41 mouse cellular contexts compared by ENCODE assay signal in the genomic region with DNA sequence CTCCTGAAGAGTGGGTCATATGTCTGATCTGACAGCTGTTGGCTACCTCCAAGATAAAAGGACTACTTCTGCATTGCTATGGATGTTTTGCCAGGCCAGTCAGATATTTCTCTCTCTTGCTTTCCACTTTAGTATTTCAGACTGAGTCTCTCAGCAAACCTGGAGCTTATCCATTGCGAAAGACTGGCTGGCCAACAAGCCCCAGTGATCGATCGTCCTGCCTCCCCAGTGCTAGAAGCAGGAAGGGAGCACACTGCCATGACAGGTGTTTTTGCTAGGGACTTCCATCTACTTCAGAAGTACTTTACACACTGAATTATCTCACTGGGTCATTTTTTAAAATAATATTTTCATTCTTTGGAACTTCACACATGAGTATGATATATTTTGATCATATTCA. TPM values are rescaled to one million over a fixed set of nuclear protein-coding genes. Genes with fewer than 3 reads are reported as not detected.
"Had no signal": no experiment of that assay in that cellular context is flagged by ENCODE, and none has a peak within 500 bp of the region (broad histone marks: within the 10 kb centered on the region; RNA-seq: fewer than 3 reads in every experiment).

No protein-coding gene starts in this region.

- H3K36me3 ChIP-seq: hindbrain, embryonic 10.5 days; hindbrain, embryonic 12.5 days; intestine, embryonic 15.5 days; limb, embryonic 13.5 days; limb, embryonic 15.5 days had no signal

- ATAC-seq: hindbrain, embryonic 16.5 days; inflammation-experienced regulatory T-cells, adult 6 months; intestine, embryonic 15.5 days; intestine, postnatal 0 days had no signal

- H3K27ac ChIP-seq: heart, adult 2 months; hindbrain, embryonic 10.5 days; hindbrain, embryonic 12.5 days; hindbrain, embryonic 14.5 days; intestine, embryonic 15.5 days; limb, embryonic 13.5 days; limb, embryonic 15.5 days; liver, embryonic 14.5 days had no signal

- H3K9me3 ChIP-seq: hindbrain, embryonic 10.5 days; hindbrain, embryonic 12.5 days; intestine, embryonic 15.5 days; limb, embryonic 13.5 days; limb, embryonic 15.5 days had no signal

- H3K4me2 ChIP-seq: heart, embryonic 11.5 days; hindbrain, embryonic 12.5 days; hindbrain, embryonic 14.5 days; intestine, embryonic 15.5 days; limb, embryonic 13.5 days; limb, embryonic 15.5 days had no signal

- H3K4me3 ChIP-seq: heart, adult 2 months; hindbrain, embryonic 10.5 days; hindbrain, embryonic 12.5 days; intestine, embryonic 15.5 days; limb, embryonic 13.5 days; limb, embryonic 15.5 days had no signal

- DNase-seq: gastrocnemius, postnatal 10 days; gastrocnemius, postnatal 25 days; heart, adult 2 months; heart, postnatal 10 days; heart, postnatal 4 days; kidney, adult 18-20 months; kidney, adult 8-10 months; kidney, postnatal 10 days; kidney, postnatal 25 days; layer of hippocampus, adult 9-11 months; layer of hippocampus, postnatal 36 days; left cerebral cortex, postnatal 4 days had no signal

- H3K9ac ChIP-seq: hindbrain, embryonic 12.5 days; hindbrain, embryonic 14.5 days; intestine, embryonic 15.5 days; limb, embryonic 13.5 days; limb, embryonic 15.5 days; liver, embryonic 14.5 days had no signal

- H3K27me3 ChIP-seq: intestine, embryonic 15.5 days; limb, embryonic 15.5 days had no signal

RNA-seq across cellular contexts. Expression of a gene that starts 3.9 kb away (rescaled TPM):
- total RNA-seq: gastrocnemius, postnatal 10 days; gastrocnemius, postnatal 25 days; gastrocnemius, postnatal 4 days; granulocyte monocyte progenitor cell, adult 5-6 weeks; heart, adult 2 months; heart, postnatal 10 days; heart, postnatal 25 days; heart, postnatal 4 days; layer of hippocampus, adult 18-20 months; layer of hippocampus, adult 8-10 months; layer of hippocampus, postnatal 14 days; layer of hippocampus, postnatal 36 days; left cerebral cortex, adult 18-20 months; left cerebral cortex, adult 8-10 months; left cerebral cortex, postnatal 10 days; left cerebral cortex, postnatal 25 days; left cerebral cortex, postnatal 4 days had no signal
- polyA plus RNA-seq: frontal cortex, adult 2 months; heart, adult 2 months; heart, embryonic 11.5 days; heart, embryonic 14.5 days; heart, embryonic 16.5 days; hindbrain, embryonic 10.5 days; hindbrain, embryonic 12.5 days; hindbrain, embryonic 14.5 days; hindbrain, embryonic 16.5 days; inflammation-experienced regulatory T-cells, adult 6 months; intestine, embryonic 15.5 days; intestine, postnatal 0 days; kidney, embryonic 14.5 days; kidney, embryonic 16.5 days; large intestine, adult 2 months; limb, embryonic 11.5 days; limb, embryonic 13.5 days; limb, embryonic 15.5 days; liver, embryonic 14.5 days; liver, embryonic 16.5 days had no signal
